Comparison of ENCODE assay signal across 15 mouse cellular contexts in the genomic region with DNA sequence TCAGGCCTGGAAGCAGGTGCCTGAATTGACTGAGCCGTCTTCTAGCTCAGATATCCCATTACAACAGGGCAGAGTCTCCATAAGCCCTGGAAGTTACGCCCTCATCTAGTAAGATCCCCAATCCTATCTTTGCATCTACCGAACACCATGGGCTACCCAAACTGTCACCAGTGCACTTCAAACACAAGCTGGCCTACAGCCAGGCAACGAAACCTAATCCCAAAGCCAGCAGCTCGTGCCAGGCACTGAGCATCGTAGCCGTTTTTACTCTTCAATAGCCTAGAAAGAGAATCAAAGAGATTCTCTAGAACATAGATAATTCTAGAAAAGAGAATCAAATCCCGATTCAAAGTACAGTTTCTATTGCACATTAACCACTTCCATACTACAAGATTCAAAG.
"Had no signal": no experiment of that assay in that cellular context is flagged by ENCODE, and none has a peak within 500 bp of the region (broad histone marks: within the 10 kb centered on the region; RNA-seq: fewer than 3 reads in every experiment).

No protein-coding gene starts in this region.

- H3K4me3 ChIP-seq: lung, embryonic 15.5 days; megakaryocyte, embryonic 14.5 days; midbrain, embryonic 13.5 days; midbrain, embryonic 15.5 days; neural tube, embryonic 12.5 days; stomach, embryonic 15.5 days had no signal

- H3K27ac ChIP-seq: lung, embryonic 15.5 days; macrophage; midbrain, embryonic 13.5 days; midbrain, embryonic 15.5 days; neural tube, embryonic 12.5 days; stomach, embryonic 15.5 days had no signal

- DNase-seq: liver, postnatal 0 days; lung, adult 2 months; lung, postnatal 14 days; lung, postnatal 36 days; right cerebral cortex, postnatal 14 days; thymus, adult 2 months; thymus, postnatal 25 days; thymus, postnatal 4 days had no signal
